Mouse (Mus musculus): Measurements from ENCODE around the gene Hist1h4h. TPM values are rescaled to one million over a fixed set of nuclear protein-coding genes. Genes with fewer than 3 reads are reported as not detected.

Hist1h4h gene
- total RNA-seq (2023) = 100 to 1,000 TPM; 457 TPM

DNA sequence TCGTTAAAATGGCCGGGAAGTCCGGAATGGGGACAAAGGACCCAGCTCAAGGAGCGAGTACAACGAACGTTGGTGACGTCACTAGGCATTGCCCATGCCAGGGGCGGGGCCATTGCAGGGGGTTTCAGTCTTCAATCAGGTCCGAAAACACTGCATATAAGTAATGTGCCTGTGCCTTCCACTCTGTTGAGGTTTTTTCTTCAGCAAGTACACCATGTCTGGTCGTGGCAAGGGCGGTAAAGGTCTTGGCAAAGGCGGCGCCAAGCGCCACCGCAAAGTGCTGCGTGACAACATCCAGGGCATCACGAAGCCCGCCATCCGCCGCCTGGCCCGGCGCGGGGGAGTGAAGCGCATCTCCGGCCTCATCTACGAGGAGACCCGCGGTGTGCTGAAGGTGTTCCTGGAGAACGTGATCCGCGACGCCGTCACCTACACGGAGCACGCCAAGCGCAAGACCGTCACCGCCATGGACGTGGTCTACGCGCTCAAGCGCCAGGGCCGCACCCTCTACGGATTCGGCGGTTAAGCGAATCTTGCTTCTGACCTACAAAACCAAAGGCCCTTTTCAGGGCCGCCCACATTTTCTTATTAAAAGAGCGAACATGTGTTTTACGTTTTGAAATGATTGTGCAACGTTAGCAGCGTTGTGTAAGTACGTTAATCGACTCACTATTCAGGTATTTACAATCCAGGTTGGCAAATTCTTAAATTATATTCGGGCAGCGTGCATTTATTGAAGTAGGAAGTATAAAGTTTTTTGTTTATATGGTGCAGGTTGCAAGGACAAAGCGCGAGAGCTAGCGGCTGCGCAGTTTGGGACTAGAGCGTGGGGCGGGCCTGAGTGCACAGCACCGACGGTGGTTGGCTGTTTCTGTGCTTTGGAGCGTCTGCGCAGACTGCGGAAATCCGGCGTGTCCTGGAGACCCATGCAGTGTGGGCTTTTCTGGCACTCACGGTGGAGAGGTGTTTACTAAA lies at the start of gene Hist1h4h:
TSS of gene Hist1h4h (plus strand) at position 150 of the 975 bp plus-strand sequence.

GRCm38 (mm10) chr13:23488400-23489322 lies 42.2 kb upstream of the Hist1h4h start, which contains the start of gene Btn2a2:
Btn2a2 (minus strand) TSS chr13:23488857.

GRCm38 (mm10) chr13:23533560-23534367 lies 2.9 kb downstream of the Hist1h4h start, which contains the start of gene Hist1h2af:
Hist1h2af (plus strand) TSS chr13:23533906.

GRCm38 (mm10) chr13:23535137-23536075 lies 4.6 kb downstream of the Hist1h4h start, which contains the start of gene Hist1h3g:
Hist1h3g (plus strand) TSS chr13:23535422.

GRCm38 (mm10) chr13:23542999-23543607 lies 12.3 kb downstream of the Hist1h4h start, which contains the start of gene Hist1h2bh:
Hist1h2bh (minus strand) TSS chr13:23543392.

DNA sequence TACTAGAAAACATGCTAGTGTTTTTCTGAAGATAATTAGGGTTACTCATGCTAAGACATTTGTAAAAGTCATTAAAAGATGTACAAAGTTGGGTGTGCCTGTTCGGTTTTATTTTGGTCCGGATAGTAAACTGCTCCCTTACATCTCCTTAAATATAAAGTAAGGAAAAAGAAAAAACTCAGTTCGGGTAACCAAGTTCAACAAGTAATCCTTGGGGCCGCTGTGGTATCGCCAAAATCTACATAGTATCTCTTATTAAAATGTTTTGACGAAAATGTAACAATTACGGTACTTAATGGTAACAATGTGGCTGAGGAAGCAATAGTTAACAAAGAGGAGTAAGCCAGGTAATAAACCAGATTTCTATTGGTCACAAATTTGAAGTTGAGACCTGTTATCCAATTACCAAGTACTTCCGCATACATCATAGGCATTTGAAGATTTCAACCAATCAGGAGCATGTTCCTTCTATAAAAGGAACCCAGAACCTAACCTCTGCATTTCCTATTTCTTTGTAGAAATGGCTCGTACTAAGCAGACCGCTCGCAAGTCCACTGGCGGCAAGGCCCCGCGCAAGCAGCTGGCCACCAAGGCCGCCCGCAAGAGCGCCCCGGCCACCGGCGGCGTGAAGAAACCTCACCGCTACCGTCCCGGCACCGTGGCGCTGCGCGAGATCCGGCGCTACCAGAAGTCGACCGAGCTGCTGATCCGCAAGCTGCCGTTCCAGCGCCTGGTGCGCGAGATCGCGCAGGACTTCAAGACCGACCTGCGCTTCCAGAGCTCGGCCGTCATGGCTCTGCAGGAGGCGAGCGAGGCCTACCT lies 13.3 kb downstream of the Hist1h4h start, which contains the start of gene Hist1h3f:
TSS of gene Hist1h3f (plus strand) at position 88 of the 822 bp plus-strand sequence.

GRCm38 (mm10) chr13:23551146-23551834 lies 20.4 kb downstream of the Hist1h4h start, which contains the start of gene Hist1h4f:
Hist1h4f (minus strand) TSS chr13:23551648.

GRCm38 (mm10) chr13:23552962-23553361 lies 22.1 kb downstream of the Hist1h4h start, which contains the start of gene Hist1h1d:
Hist1h1d (plus strand) TSS chr13:23553262.

DNA sequence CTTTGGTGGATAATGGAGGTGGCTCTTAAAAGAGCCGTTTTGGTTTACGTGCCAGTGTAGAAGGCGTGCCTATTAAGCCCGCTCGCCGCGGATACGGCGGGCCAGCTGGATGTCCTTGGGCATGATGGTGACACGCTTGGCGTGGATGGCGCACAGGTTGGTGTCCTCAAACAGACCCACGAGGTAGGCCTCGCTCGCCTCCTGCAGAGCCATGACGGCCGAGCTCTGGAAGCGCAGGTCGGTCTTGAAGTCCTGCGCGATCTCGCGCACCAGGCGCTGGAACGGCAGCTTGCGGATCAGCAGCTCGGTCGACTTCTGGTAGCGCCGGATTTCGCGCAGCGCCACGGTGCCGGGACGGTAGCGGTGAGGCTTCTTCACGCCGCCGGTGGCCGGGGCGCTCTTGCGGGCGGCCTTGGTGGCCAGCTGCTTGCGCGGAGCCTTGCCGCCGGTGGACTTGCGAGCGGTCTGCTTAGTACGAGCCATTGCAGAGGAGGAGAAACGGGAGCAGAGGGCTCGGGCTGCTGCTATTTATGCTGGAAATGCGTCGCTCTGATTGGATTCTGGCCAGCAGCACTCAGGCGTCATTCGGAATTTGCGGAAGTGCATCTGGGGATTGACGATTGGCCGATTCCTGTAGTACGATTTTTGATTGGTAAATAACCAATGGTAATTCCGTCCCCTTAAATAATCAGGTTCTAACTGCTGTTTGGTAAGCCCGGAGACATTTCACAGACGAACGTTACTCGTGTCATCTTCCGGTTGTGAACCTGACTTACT lies 31.2 kb downstream of the Hist1h4h start, which contains the start of gene Hist1h3e:
TSS of gene Hist1h3e (minus strand) at position 487 of the 777 bp plus-strand sequence.

GRCm38 (mm10) chr13:23571022-23571503 lies 40.2 kb downstream of the Hist1h4h start, which contains the start of the genes Hist1h2ae and Hist1h2bg:
Hist1h2ae (minus strand) TSS chr13:23571220.
Hist1h2bg (plus strand) TSS chr13:23571396.

GRCm38 (mm10) chr13:23573898-23574524 lies 43.2 kb downstream of the Hist1h4h start, which contains the start of the genes Hist1h2bf and Hist1h2ad:
Hist1h2bf (minus strand) TSS chr13:23574196.
Hist1h2ad (plus strand) TSS chr13:23574381.

GRCm38 (mm10) chr13:23575271-23575851 lies 44.5 kb downstream of the Hist1h4h start, which contains the start of gene Hist1h3d:
Hist1h3d (plus strand) TSS chr13:23575763.

